In genomic region chr13:97145834-97146233, GRCm38 (mm10) we compare ENCODE assay signal across 8 mouse cellular contexts. TPM values are rescaled to one million over a fixed set of nuclear protein-coding genes. Genes with fewer than 3 reads are reported as not detected.
DNase-seq lines count a peak whose midpoint lies in the region; ATAC-seq lines count a peak whose summit lies in the region.

No protein-coding gene starts in this region.

- peaks cover 61% of the 10 kb centered on the region for H3K36me3 ChIP-seq in heart, embryonic 12.5 days

- no peak overlapping the region for H3K27ac ChIP-seq in heart, embryonic 12.5 days (ENCODE audit: poor library complexity, severe bottlenecking)

- no peaks in the 10 kb centered on the region for H3K27me3 ChIP-seq in heart, embryonic 12.5 days (replicated peaks)

- H3K9ac ChIP-seq in heart, embryonic 12.5 days: no peak overlapping the region

- 58% methylated on average over 4 of the region's 4 CpGs for WGBS in heart, embryonic 12.5 days

- H3K4me1 ChIP-seq in heart, embryonic 12.5 days (replicated peaks): no peaks in the 10 kb centered on the region

- DNase-seq in heart, adult 18-20 months: peak; percentile 12 to 67
- peak; percentile 32 for DNase-seq in right cerebral cortex, postnatal 14 days
- no peak for DNase-seq in right cerebral cortex, postnatal 25 days
- DNase-seq in c-Kit-positive CD71-positive TER-119-positive erythroid progenitor cells, embryonic 14.5 days (ENCODE audit: low spot score): peak; percentile 66
- DNase-seq in heart, postnatal 4 days: peak; percentile 52
- DNase-seq in natural killer cell, adult 2 months (ENCODE audit: low spot score in 2 of 2): peak; percentile 44 to 62
- DNase-seq in ovary, postnatal 36 days (ENCODE audit: low spot score): no peak

- no peak for ATAC-seq in heart, embryonic 12.5 days (ENCODE audit: insufficient number of reproducible peaks, low FRiP score)

- no peaks in the 10 kb centered on the region for H3K9me3 ChIP-seq in heart, embryonic 12.5 days (replicated peaks)

- H3K4me2 ChIP-seq in heart, embryonic 12.5 days: no peak overlapping the region

- H3K4me3 ChIP-seq in heart, embryonic 12.5 days: no peak overlapping the region

RNA-seq across cellular contexts. Expression of gene Gfm2, which starts 8.1 kb away (rescaled TPM):
- 10 to 100 TPM; 51.7 to 54.1 TPM for total RNA-seq in heart, adult 18-20 months (2021)
- 35.2 and 35.7 TPM in 2 replicates for polyA plus RNA-seq in heart, embryonic 12.5 days (2016; fragmentation: Nextera tagmentation; extraction: Ambion mirVana)
- 10 to 100 TPM; 32.1 to 33.5 TPM for total RNA-seq in heart, postnatal 4 days (2021)

RNA-seq across cellular contexts. Expression of gene Nsa2, which starts 8.1 kb away (rescaled TPM):
- total RNA-seq in heart, adult 18-20 months (2021): 10 to 100 TPM; 48.4 to 52.1 TPM
- polyA plus RNA-seq in heart, embryonic 12.5 days (2016; fragmentation: Nextera tagmentation; extraction: Ambion mirVana): 48.8 and 54.0 TPM in 2 replicates
- 10 to 100 TPM; 69.1 to 73.1 TPM for total RNA-seq in heart, postnatal 4 days (2021)

RNA-seq across cellular contexts. Expression of gene Gm6169, which starts 46.8 kb away (rescaled TPM):
- 1 to 10 TPM in 1 of 2 experiments, not detected in 1; 9.8 TPM for total RNA-seq in heart, adult 18-20 months (2021)
- 1.9 and 3.3 TPM in 2 replicates for polyA plus RNA-seq in heart, embryonic 12.5 days (2016; fragmentation: Nextera tagmentation; extraction: Ambion mirVana)
- total RNA-seq in heart, postnatal 4 days (2021): 10 to 100 TPM in 1 of 2 experiments, not detected in 1; 31.6 TPM

RNA-seq across cellular contexts. Expression of gene Hexb, which starts 52.3 kb away (rescaled TPM):
- 10 to 100 TPM; 22.3 to 24.2 TPM for total RNA-seq in heart, adult 18-20 months (2021)
- polyA plus RNA-seq in heart, embryonic 12.5 days (2016; fragmentation: Nextera tagmentation; extraction: Ambion mirVana): 32.5 and 33.1 TPM in 2 replicates
- 10 to 100 TPM; 20.8 to 23.5 TPM for total RNA-seq in heart, postnatal 4 days (2021)

Comparison
In these comparisons a context has a peak if more than half of its experiments do, and no peak if none do; other contexts are left out.
1. DNase-seq: peak in heart, adult 18-20 months (2 of 2), right cerebral cortex, postnatal 14 days (single experiment), c-Kit-positive CD71-positive TER-119-positive erythroid progenitor cells, embryonic 14.5 days (single experiment), heart, postnatal 4 days (single experiment) and natural killer cell, adult 2 months (2 of 2); none in right cerebral cortex, postnatal 25 days (single experiment) and ovary, postnatal 36 days (single experiment).